Mouse (Mus musculus): Measurements from ENCODE around the gene Ercc5. TPM values are rescaled to one million over a fixed set of nuclear protein-coding genes. Genes with fewer than 3 reads are reported as not detected.

Ercc5 gene
- polyA plus RNA-seq (2014; fragmentation: Nextera tagmentation; extraction: Ambion mirVana), result 26.5 and 38.8 TPM in 2 replicates

DNA sequence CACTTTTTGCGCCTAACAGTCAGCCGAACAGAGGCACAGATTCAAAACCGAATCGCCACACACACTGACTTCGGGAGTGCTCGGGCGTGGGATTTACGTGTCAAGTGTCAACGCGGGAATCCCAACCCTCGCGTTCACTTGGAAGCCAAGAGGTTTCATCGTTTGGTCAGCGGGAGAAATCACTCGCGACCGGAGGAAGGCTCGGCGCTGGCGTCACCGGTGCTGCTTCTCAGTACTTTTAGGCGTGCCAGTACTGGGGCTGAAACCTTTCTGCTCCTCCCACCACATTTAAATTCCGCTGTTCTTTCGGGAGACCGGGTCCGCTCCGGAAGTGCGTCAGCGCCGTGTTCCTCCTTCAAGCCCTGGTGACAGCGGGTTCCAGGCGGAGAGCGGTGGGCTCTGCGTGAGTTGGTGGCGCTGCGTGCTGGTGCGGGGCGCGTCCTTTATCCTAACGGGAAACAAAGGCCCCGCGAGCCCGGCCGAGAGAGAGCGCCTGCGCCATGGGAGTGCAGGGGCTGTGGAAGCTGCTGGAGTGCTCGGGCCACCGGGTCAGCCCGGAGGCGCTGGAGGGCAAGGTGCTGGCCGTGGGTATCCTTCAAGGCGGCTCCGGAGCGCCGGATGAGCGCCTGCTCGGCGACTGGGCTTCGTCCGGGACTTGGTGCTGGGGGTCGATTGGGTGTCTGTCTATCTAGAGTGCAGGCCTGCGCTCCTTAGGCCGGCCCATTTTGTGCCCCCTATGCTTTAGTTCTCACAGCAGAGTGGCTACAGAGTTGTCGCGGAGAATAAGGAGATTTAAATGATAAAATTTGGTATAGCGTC is at the start of gene Ercc5:
Gene Ercc5, plus strand, starts transcription at position 182 of the 819 bp plus-strand sequence.
- DNase-seq, result peak; percentile 94
- H3K9ac ChIP-seq (replicated peaks; ENCODE audit: low read length), result peak within 1 kb of the TSS; percentile 97
- under 1% methylated on average over 66 of the region's 66 CpGs for WGBS

DNA sequence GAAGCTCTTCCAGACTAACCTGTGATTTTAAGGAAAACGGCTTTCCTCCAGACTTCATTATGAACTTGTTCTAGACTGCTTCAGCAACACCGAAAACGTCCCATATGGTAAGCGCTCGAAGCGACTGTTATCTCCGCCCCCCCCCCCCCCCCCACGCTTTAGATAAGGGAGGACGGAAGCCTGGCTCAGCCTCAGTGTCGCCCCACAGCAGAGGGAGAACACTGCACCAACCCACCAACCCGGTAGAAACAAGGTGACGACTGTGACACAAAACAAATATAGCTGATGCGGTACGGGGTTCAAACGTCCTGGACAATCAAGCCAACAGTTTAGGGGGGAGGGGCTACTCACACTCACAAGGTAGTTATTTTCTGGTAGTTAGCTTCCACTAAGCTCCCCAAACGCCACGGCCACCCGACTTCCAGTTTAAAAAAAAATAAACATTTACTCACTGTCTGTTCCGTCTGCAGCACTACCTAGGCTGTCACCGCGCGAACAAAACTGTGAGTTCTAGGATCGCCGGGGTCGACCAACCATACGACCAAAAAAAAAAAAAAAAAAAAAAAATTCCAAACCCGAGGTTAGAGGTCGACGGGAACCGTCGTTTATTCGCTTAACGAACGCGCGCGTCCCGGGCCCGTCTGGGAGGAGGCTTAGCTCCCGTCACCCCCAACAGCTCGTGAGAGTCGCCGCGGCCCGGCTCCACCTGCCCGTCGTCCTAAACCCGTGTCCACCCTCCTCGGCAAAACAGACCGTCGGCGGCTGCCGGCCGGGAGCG is 45.9 kb upstream of the Ercc5 start:
- H3K9me3 ChIP-seq (ENCODE audit: control insufficient read depth, low read length), result no peaks in the 10 kb centered on the region
- H3K4me3 ChIP-seq (replicated peaks; ENCODE audit: low read depth, low read length), result peak overlapping the region; percentile 82
- H3K9ac ChIP-seq (replicated peaks; ENCODE audit: low read length), result peak overlapping the region; percentile 64
- no peaks in the 10 kb centered on the region for H3K27me3 ChIP-seq (ENCODE audit: control insufficient read depth, insufficient read depth, low read length)
- peak overlapping the region; percentile 85 for H3K27ac ChIP-seq (replicated peaks; ENCODE audit: low read depth, low read length)
- H3K4me1 ChIP-seq (ENCODE audit: control insufficient read depth, insufficient read depth, low read length), result peaks cover 5% of the 10 kb centered on the region; the same call in 1 of the 2 replicates
- ATAC-seq (ENCODE audit: low FRiP score, low TSS enrichment) (peak; percentile 81), DNase-seq (peak; percentile 55)
- peak overlapping the region; percentile 71 for H3K4me2 ChIP-seq (ENCODE audit: low read length)
- under 1% methylated on average over 55 of the region's 55 CpGs for WGBS
- H3K36me3 ChIP-seq (ENCODE audit: control insufficient read depth, insufficient read depth, low read length), result peaks cover 12% of the 10 kb centered on the region

More for the DNA sequence above, at the start of gene Ercc5:
- H3K4me1 ChIP-seq (ENCODE audit: control insufficient read depth, insufficient read depth, low read length), result peaks cover 12% of the 10 kb centered on the region
- ATAC-seq (ENCODE audit: low FRiP score, low TSS enrichment), result peak; percentile 96
- H3K27ac ChIP-seq (replicated peaks; ENCODE audit: low read depth, low read length), result peak within 1 kb of the TSS; percentile 97
- peak within 1 kb of the TSS; percentile 58 for H3K4me2 ChIP-seq (ENCODE audit: low read length)
- H3K27me3 ChIP-seq (ENCODE audit: control insufficient read depth, insufficient read depth, low read length), result no peaks in the 10 kb centered on the region
- H3K4me3 ChIP-seq (replicated peaks; ENCODE audit: low read depth, low read length), result peak within 1 kb of the TSS; percentile 73
- H3K9me3 ChIP-seq (ENCODE audit: control insufficient read depth, low read length), result no peaks in the 10 kb centered on the region
- peaks cover 11% of the 10 kb centered on the region for H3K36me3 ChIP-seq (ENCODE audit: control insufficient read depth, insufficient read depth, low read length)

DNA sequence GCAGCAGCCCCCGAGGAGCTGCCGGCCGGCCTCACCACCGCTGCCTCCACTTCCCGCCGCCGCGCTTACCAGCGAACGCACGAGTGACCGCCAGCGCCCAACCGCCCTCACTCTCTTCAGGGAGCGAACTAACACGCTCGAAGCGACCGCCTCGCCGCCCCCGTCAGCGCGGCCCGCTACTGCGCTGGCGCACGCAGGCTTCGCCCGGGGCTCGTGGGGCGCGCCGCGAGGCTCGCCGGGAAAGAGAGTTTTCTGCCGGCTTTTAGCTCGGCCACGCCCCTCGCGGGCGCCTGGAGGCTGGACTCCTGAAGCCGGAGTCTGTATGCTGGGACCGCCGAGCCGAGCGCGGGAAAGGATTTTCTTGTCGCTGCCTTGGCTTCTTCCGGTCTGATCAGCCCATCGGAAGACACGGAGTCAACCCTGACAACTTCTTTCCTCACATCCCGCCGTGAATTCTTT is 45.3 kb upstream of the Ercc5 start, which contains the start of gene Tex30:
Gene Tex30, minus strand, starts transcription at position 183 of the 459 bp plus-strand sequence.
- peaks cover 5% of the 10 kb centered on the region; the same call in 1 of the 2 replicates for H3K4me1 ChIP-seq (ENCODE audit: control insufficient read depth, insufficient read depth, low read length)
- peak within 1 kb of the TSS; percentile 85 for H3K27ac ChIP-seq (replicated peaks; ENCODE audit: low read depth, low read length)
- H3K9me3 ChIP-seq (ENCODE audit: control insufficient read depth, low read length), result no peaks in the 10 kb centered on the region
- under 1% methylated on average over 55 of the region's 55 CpGs for WGBS
- peak; percentile 99 for DNase-seq
- ATAC-seq (ENCODE audit: low FRiP score, low TSS enrichment), result peak; percentile 97
- peak within 1 kb of the TSS; percentile 82 for H3K4me3 ChIP-seq (replicated peaks; ENCODE audit: low read depth, low read length)
- peak within 1 kb of the TSS; percentile 71 for H3K4me2 ChIP-seq (ENCODE audit: low read length)
- H3K27me3 ChIP-seq (ENCODE audit: control insufficient read depth, insufficient read depth, low read length), result no peaks in the 10 kb centered on the region
- H3K9ac ChIP-seq (replicated peaks; ENCODE audit: low read length), result peak within 1 kb of the TSS; percentile 64
- H3K36me3 ChIP-seq (ENCODE audit: control insufficient read depth, insufficient read depth, low read length), result peaks cover 12% of the 10 kb centered on the region

DNA sequence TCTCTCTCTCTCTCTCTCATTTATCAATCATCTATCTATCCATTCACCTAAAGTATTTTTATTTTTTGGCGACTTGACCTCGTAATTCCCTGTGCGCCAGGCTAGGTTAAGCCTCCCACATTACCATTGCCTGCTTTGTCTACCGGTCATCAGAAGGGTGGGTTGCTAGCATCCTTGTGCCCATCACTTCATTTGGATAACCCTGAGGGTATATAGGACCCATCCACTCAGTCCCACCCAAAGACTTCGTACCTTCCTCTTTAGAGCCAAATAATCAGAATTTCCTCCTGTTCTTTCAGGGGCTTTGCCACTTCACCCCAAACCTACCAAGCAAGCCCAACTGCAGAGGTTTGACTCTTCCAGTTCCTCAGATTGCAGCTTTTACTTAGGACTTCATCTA is 44.6 kb upstream of the Ercc5 start:
- H3K36me3 ChIP-seq (ENCODE audit: control insufficient read depth, insufficient read depth, low read length), result peaks cover 17% of the 10 kb centered on the region
- no peak overlapping the region; the same call in 1 of the 2 replicates for H3K27ac ChIP-seq (replicated peaks; ENCODE audit: low read depth, low read length)
- peaks cover 5% of the 10 kb centered on the region; the same call in 1 of the 2 replicates for H3K4me1 ChIP-seq (ENCODE audit: control insufficient read depth, insufficient read depth, low read length)
- H3K4me3 ChIP-seq (replicated peaks; ENCODE audit: low read depth, low read length), result peak overlapping the region; percentile 82
- ATAC-seq (ENCODE audit: low FRiP score, low TSS enrichment) (no peak), DNase-seq (peak; percentile 7)
- H3K27me3 ChIP-seq (ENCODE audit: control insufficient read depth, insufficient read depth, low read length), result no peaks in the 10 kb centered on the region
- WGBS, result 15% methylated on average over 5 of the region's 5 CpGs
- no peak overlapping the region; the same call in 1 of the 2 replicates for H3K9ac ChIP-seq (replicated peaks; ENCODE audit: low read length)
- peak overlapping the region; percentile 71 for H3K4me2 ChIP-seq (ENCODE audit: low read length)
- no peaks in the 10 kb centered on the region for H3K9me3 ChIP-seq (ENCODE audit: control insufficient read depth, low read length)

DNA sequence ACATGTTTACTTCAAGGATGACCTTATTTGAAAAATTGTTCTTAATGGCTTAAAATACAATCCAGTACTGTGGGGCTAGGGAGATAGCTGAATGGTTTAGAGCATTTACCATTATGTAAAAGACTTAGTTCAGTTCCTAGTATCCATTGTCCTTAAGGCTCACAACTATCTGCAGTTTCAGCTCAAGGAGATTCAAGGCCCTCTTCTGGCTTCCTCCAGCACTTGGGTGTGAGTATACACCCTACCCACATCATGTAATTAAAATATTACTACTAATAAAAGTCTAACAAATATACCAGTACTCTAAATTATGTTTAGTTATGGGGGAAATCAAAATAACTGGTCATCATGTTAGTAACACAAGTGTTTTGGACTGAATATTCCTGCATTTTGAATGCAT is 30.0 kb upstream of the Ercc5 start:
- ATAC-seq (ENCODE audit: low FRiP score, low TSS enrichment) (no peak), DNase-seq (no peak)
- H3K27ac ChIP-seq (replicated peaks; ENCODE audit: low read depth, low read length), result no peak overlapping the region
- peak overlapping the region; percentile 63; the same call in 1 of the 2 replicates for H3K4me3 ChIP-seq (replicated peaks; ENCODE audit: low read depth, low read length)
- no peaks in the 10 kb centered on the region for H3K27me3 ChIP-seq (ENCODE audit: control insufficient read depth, insufficient read depth, low read length)
- H3K4me2 ChIP-seq (ENCODE audit: low read length), result peak overlapping the region; percentile 76
- peaks cover 25% of the 10 kb centered on the region for H3K36me3 ChIP-seq (ENCODE audit: control insufficient read depth, insufficient read depth, low read length)
- H3K9me3 ChIP-seq (ENCODE audit: control insufficient read depth, low read length), result no peaks in the 10 kb centered on the region
- H3K4me1 ChIP-seq (ENCODE audit: control insufficient read depth, insufficient read depth, low read length), result peaks cover 17% of the 10 kb centered on the region
- H3K9ac ChIP-seq (replicated peaks; ENCODE audit: low read length), result no peak overlapping the region

DNA sequence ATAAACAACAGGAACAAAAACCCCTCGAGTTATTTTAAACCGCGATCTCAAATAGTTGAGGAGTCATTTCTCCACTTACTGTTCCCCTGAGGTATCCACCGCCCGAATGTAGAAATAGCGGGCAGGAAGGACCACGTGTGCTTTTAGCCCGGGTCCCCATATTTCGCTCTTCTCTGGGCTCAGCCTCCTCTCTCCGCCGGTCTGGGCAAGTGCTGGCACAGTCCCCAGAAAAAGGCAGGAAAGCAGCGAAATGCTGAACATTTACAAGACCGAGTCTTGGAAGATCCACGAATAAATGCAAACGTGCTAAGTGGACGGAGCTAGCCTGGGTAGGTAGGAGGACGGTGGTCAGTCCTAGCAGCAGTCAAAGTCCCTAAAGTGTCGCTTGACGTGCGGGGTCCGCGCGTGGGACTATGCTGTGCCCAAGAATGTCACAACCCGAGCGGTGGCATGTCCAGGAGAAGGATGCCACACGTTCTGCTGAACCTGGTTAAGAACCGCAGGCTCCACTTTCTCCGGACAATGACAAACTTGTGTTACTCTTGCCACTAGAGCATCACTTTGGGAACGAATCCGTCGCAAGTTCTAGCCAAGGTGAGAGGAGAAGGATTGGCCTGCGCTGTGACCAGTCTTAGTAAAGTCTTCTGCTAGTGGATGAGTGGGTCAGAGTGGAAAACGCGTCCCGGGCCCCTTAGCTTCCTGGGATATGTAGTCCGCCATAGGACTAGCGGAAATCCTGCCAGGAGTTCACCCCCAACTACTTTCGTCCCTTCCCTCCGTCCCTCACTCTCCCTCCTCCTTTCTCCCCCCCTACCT is 29.1 kb upstream of the Ercc5 start, which contains the start of the genes Kdelc1 and Bivm:
Gene Kdelc1, minus strand, starts transcription at position 570 of the 816 bp plus-strand sequence.
Gene Bivm, plus strand, starts transcription at position 719 of the 816 bp plus-strand sequence.
- Histone ChIP-seq H3K9ac (replicated peaks; ENCODE audit: low read length) (peak within 1 kb of the TSS; percentile 89), H3K4me1 (ENCODE audit: control insufficient read depth, insufficient read depth, low read length) (peaks cover 17% of the 10 kb centered on the region), H3K27me3 (ENCODE audit: control insufficient read depth, insufficient read depth, low read length) (no peaks in the 10 kb centered on the region), H3K36me3 (ENCODE audit: control insufficient read depth, insufficient read depth, low read length) (peaks cover 18% of the 10 kb centered on the region), H3K27ac (replicated peaks; ENCODE audit: low read depth, low read length) (peak within 1 kb of the TSS; percentile 97), H3K9me3 (ENCODE audit: control insufficient read depth, low read length) (no peaks in the 10 kb centered on the region), H3K4me3 (replicated peaks; ENCODE audit: low read depth, low read length) (peak within 1 kb of the TSS; percentile 63), H3K4me2 (ENCODE audit: low read length) (peak within 1 kb of the TSS; percentile 76)
- DNase-seq, result peak; percentile 94
- peak; percentile 95 for ATAC-seq (ENCODE audit: low FRiP score, low TSS enrichment)
- under 1% methylated on average over 39 of the region's 39 CpGs for WGBS

DNA sequence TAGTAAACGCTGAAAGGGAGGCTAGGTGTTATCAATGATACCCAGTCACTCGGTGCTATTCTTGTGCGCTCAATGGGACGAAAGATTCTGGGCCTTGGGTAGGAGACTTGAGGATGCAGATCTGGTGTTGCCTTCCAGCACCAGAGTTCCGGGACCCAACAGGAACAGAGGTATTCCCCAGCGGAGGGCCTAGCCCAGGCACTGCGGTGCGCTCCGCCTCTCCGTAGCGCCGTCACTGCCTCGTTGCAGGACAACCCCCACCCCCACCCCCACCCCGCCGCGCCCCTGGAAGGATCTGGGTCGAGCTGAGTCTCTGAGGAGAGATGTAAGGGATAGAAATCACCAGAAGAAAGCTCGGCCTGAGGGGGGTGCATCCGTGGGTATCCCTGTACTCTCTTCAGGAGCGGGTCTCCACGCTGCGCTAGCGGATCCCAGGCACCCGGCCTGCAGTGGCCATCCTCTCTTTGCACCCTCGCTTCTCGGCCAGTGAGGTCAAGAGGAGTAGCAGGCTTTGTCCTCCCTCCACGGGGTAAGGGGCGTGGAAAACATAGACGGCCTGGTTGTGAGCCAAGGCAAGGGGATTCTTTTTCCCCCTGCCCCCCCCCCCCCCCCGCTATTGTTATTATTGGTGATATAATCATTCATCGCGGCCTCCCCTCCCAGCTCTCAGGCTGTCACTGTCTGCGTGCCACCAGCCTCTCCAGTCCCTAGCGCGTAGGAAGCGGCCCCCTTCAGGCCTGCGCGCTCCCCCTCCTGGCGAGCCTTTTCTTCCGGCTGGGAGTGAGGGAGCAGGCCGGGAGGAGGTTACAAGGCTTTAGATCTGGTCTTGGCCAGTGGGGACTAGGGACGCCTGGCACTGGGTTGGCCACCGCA is 28.1 kb upstream of the Ercc5 start:
- peak overlapping the region; percentile 76 for H3K4me2 ChIP-seq (ENCODE audit: low read length)
- ATAC-seq (ENCODE audit: low FRiP score, low TSS enrichment) (peak; percentile 86), DNase-seq (peak; percentile 88)
- H3K27ac ChIP-seq (replicated peaks; ENCODE audit: low read depth, low read length), result peak overlapping the region; percentile 97
- peaks cover 11% of the 10 kb centered on the region for H3K36me3 ChIP-seq (ENCODE audit: control insufficient read depth, insufficient read depth, low read length)
- H3K4me3 ChIP-seq (replicated peaks; ENCODE audit: low read depth, low read length), result peak overlapping the region; percentile 63
- H3K4me1 ChIP-seq (ENCODE audit: control insufficient read depth, insufficient read depth, low read length), result peaks cover 17% of the 10 kb centered on the region
- under 1% methylated on average over 42 of the region's 43 CpGs for WGBS
- H3K27me3 ChIP-seq (ENCODE audit: control insufficient read depth, insufficient read depth, low read length), result no peaks in the 10 kb centered on the region
- H3K9ac ChIP-seq (replicated peaks; ENCODE audit: low read length), result peak overlapping the region; percentile 89
- H3K9me3 ChIP-seq (ENCODE audit: control insufficient read depth, low read length), result no peaks in the 10 kb centered on the region

Measured in midbrain, embryonic 14.5 days (tissue).